Mouse (Mus musculus) forebrain, postnatal 0 days (tissue): ENCODE measurements around the gene Rbm4b. TPM values are rescaled to one million over a fixed set of nuclear protein-coding genes. Genes with fewer than 3 reads are reported as not detected.
A peak's percentile ranks its signal among the peaks of the same experiment; 100 is the strongest.

ENCODE experiments used
- ATAC-seq: fragments of 200-750 bp; cut with Nextera tagmentation; 2 replicates; pipeline ENCODE4 v1.8.0; 2017; ENCODE audit warnings: mild to moderate bottlenecking, moderate library complexity
- DNase-seq: peaks from one replicate; pipeline ENCODE4 v3.0.0-alpha.2; 2015
- H3K27ac ChIP-seq: fragments of 300-500 bp; sonication (generic); 2 replicates; pipeline ENCODE4 v1.5.1; 2014; ENCODE audit warnings: low read depth, mild to moderate bottlenecking, antibody characterized with exemption, low read length, moderate library complexity, mixed read lengths
- H3K27me3 ChIP-seq: fragments of 300-500 bp; sonication (generic); 2 replicates; pipeline ENCODE4 v1.6.1; 2014; ENCODE audit warnings: mild to moderate bottlenecking, low read length, mixed read lengths; ENCODE audit not compliant: insufficient read depth
- H3K36me3 ChIP-seq: fragments of 300-500 bp; sonication (generic); 2 replicates; pipeline ENCODE4 v1.6.1; 2014; ENCODE audit warnings: mild to moderate bottlenecking, moderate library complexity; ENCODE audit not compliant: insufficient read depth
- H3K4me1 ChIP-seq: fragments of 300-500 bp; sonication (generic); 2 replicates; pipeline ENCODE4 v1.6.1; 2014; ENCODE audit warnings: antibody characterized with exemption; ENCODE audit not compliant: insufficient read depth
- H3K4me2 ChIP-seq: fragments of 300-500 bp; sonication (generic); 2 replicates; pipeline ENCODE4 v1.6.1; 2014; ENCODE audit warnings: low read depth, mild to moderate bottlenecking, moderate library complexity
- H3K4me3 ChIP-seq: fragments of 300-500 bp; sonication (generic); 2 replicates; pipeline ENCODE4 v1.5.1; 2014; ENCODE audit warnings: low read depth, low read length, mixed read lengths
- H3K9ac ChIP-seq: fragments of 300-500 bp; sonication (generic); 2 replicates; pipeline ENCODE4 v1.6.1; 2014; ENCODE audit warnings: mild to moderate bottlenecking
- H3K9me3 ChIP-seq: fragments of 300-500 bp; sonication (generic); 2 replicates; pipeline ENCODE4 v1.6.1; 2016; ENCODE audit warnings: low read length
- CTCF ChIP-seq: sonication (generic); IDR thresholded peaks from 2 replicates; pipeline ENCODE4 v1.5.1; 2016; ENCODE audit warnings: antibody characterized with exemption, control low read depth, low read depth
- WGBS: fragments of 180-500 bp; shearing (Covaris S2); extraction: QIAGEN DNeasy Blood & Tissue Kit; methylation state at CpG from one replicate; pipeline ENCODE4 v1.1.7; 2014; 5-methylcytosine and 5-hydroxymethylcytosine counted together
- polyA plus RNA-seq: library from polyadenylated mRNA; unstranded; fragments of >200 nt; fragmentation: Nextera tagmentation; extraction: Ambion mirVana; gene quantifications from 2 replicates; pipeline ENCODE4 v1.2.1, GENCODE M21; 2015
- total RNA-seq: library from RNA; depleted of rRNA; stranded (reverse); fragments of >200 nt; gene quantifications from 2 replicates; pipeline ENCODE4 v1.2.3, GENCODE M21; 2014

Gene Rbm4b
- total and polyA plus RNA-seq, 2 experiments from 2014 or later, result 88.7 to 90.6 TPM

DNA sequence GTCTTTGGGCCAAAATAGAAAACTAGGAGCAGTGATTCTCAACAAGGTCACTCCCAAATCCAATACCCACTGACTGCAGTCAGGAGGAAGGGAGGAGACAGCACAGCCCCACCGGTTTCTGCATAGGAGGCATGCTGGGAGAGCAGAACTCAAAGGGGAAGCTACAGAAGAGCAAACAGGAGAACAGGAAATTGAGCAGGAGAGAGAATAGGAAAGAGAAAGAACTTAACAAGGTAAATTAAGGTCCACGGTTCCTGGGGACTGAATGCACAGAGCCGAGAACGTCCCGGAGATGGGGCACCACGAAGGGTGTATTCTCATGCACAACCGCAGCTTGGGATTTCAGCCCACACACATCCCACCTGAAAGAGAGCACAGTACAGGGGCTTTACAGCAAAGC lies 28.9 kb downstream of the Rbm4b start:
- TF ChIP-seq CTCF, result no peak
- Histone ChIP-seq H3K9ac (no peak overlapping the region), H3K36me3 (peaks cover 55% of the 10 kb centered on the region), H3K4me2 (no peak overlapping the region), H3K4me1 (peaks cover 3% of the 10 kb centered on the region; the same call in 1 of the 2 replicates), H3K9me3 (no peaks in the 10 kb centered on the region), H3K4me3 (no peak overlapping the region), H3K27me3 (no peaks in the 10 kb centered on the region), H3K27ac (no peak overlapping the region)
- ATAC-seq (no peak), DNase-seq (no peak)
- WGBS, result 90% methylated on average over 7 of the region's 7 CpGs

GRCm38 (mm10) chr19:4786313-4786712 lies 30.0 kb downstream of the Rbm4b start:
- H3K27ac ChIP-seq, result no peak overlapping the region
- DNase-seq (no peak), ATAC-seq (no peak)
- no peak overlapping the region for H3K4me2 ChIP-seq
- WGBS, result 95% methylated on average over 2 of the region's 2 CpGs
- H3K36me3 ChIP-seq, result peaks cover 59% of the 10 kb centered on the region
- H3K4me3 ChIP-seq, result no peak overlapping the region
- TF ChIP-seq CTCF, result no peak
- H3K4me1 ChIP-seq, result peaks cover 9% of the 10 kb centered on the region
- no peaks in the 10 kb centered on the region for H3K9me3 ChIP-seq
- no peak overlapping the region for H3K9ac ChIP-seq
- H3K27me3 ChIP-seq, result no peaks in the 10 kb centered on the region

GRCm38 (mm10) chr19:4793281-4793830 lies 37.1 kb downstream of the Rbm4b start:
- H3K27me3 ChIP-seq, result no peaks in the 10 kb centered on the region
- no peaks in the 10 kb centered on the region for H3K9me3 ChIP-seq
- peak overlapping the region; percentile 72 for H3K9ac ChIP-seq
- TF ChIP-seq CTCF, result no peak
- peaks cover 16% of the 10 kb centered on the region for H3K36me3 ChIP-seq
- DNase-seq, result no peak
- peak overlapping the region; percentile 60 for H3K4me2 ChIP-seq
- peak overlapping the region; percentile 82 for H3K27ac ChIP-seq
- H3K4me3 ChIP-seq, result peak overlapping the region; percentile 72
- peak; percentile 36 for ATAC-seq
- H3K4me1 ChIP-seq, result peaks cover 18% of the 10 kb centered on the region
- WGBS, result under 1% methylated on average over 16 of the region's 16 CpGs

GRCm38 (mm10) chr19:4793831-4794422 lies 37.6 kb downstream of the Rbm4b start, which contains the start of gene Rbm4:
Gene Rbm4 (minus strand): TSS chr19:4793901.
- TF ChIP-seq CTCF, result no peak
- H3K4me2 ChIP-seq, result peak within 1 kb of the TSS; percentile 60
- no peaks in the 10 kb centered on the region for H3K9me3 ChIP-seq
- ATAC-seq (peak; percentile 99), DNase-seq (peak; percentile 98)
- H3K27me3 ChIP-seq, result no peaks in the 10 kb centered on the region
- H3K9ac ChIP-seq, result peak within 1 kb of the TSS; percentile 72
- H3K27ac ChIP-seq, result peak within 1 kb of the TSS; percentile 82
- H3K4me3 ChIP-seq, result peak within 1 kb of the TSS; percentile 72
- WGBS, result under 1% methylated on average over 31 of the region's 31 CpGs
- H3K36me3 ChIP-seq, result peaks cover 20% of the 10 kb centered on the region
- H3K4me1 ChIP-seq, result peaks cover 18% of the 10 kb centered on the region

- Histone ChIP-seq H3K9me3 (no peaks in the 10 kb centered on the region), H3K36me3 (peaks cover 25% of the 10 kb centered on the region), H3K27me3 (no peaks in the 10 kb centered on the region), H3K27ac (no peak overlapping the region), H3K4me3 (no peak overlapping the region), H3K9ac (no peak overlapping the region), H3K4me1 (peaks cover 9% of the 10 kb centered on the region; the same call in 1 of the 2 replicates), H3K4me2 (no peak overlapping the region)
- DNase-seq, result no peak
- 77% methylated on average over 1 of the region's 1 CpGs for WGBS
- no peak for TF ChIP-seq CTCF
- no peak for ATAC-seq
These were observed 39.6 kb downstream of the Rbm4b start for GRCm38 (mm10) chr19:4795929-4796328.

DNA sequence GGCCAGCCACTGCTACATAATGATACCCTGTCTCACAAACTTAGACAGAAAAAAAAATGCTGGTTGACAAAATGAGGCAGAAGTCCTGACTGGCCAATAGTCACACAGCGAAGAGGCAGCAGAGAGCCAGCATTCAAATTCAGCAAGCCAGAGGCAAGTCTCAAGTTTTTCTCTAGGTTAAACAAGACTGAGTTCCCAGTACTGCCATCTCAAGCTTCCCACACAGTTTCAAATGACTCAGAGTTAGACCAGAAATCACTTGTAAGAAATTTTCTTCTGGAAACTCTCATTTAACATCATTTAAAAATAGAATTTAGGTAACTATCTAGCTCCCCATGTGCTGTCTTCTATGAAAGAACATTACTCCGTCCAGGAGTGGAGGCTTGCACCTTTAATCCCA lies 41.5 kb downstream of the Rbm4b start:
- peaks cover 33% of the 10 kb centered on the region for H3K36me3 ChIP-seq
- no peak overlapping the region for H3K9ac ChIP-seq
- 0 out of 2 replicates have a peak, but pooled peaks cover 4% of the 10 kb centered on the region for H3K4me1 ChIP-seq
- no peaks in the 10 kb centered on the region for H3K27me3 ChIP-seq
- 93% methylated on average over 2 of the region's 2 CpGs for WGBS
- no peak overlapping the region for H3K27ac ChIP-seq
- H3K9me3 ChIP-seq, result no peaks in the 10 kb centered on the region
- ATAC-seq, result no peak
- TF ChIP-seq CTCF, result no peak
- no peak overlapping the region for H3K4me3 ChIP-seq
- H3K4me2 ChIP-seq, result no peak overlapping the region
- DNase-seq, result no peak

DNA sequence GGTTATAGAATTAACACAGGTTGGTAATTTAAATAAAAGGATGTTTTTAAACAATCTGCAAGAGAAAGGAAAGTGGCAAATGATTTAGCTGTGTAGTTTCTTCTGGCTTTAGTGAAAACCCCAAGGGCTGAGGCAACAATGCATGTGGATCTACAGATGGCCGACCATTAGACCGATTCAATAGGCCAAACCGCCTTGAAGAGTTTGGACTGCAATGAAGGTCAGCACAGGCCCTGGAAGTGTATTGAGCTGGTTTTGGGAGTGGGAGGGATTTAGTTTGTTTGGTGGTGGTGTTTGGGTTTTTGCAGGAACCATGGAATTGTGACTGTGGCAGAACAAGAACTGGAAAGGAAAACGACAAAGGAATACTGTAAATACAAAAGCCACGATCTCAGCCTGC lies 42.8 kb downstream of the Rbm4b start:
- DNase-seq, result no peak
- H3K4me1 ChIP-seq, result 0 out of 2 replicates have a peak, but pooled peaks cover 4% of the 10 kb centered on the region
- peaks cover 41% of the 10 kb centered on the region for H3K36me3 ChIP-seq
- no peaks in the 10 kb centered on the region for H3K9me3 ChIP-seq
- H3K4me2 ChIP-seq, result no peak overlapping the region
- H3K27me3 ChIP-seq, result no peaks in the 10 kb centered on the region
- no peak for TF ChIP-seq CTCF
- H3K27ac ChIP-seq, result no peak overlapping the region
- no peak overlapping the region for H3K4me3 ChIP-seq
- ATAC-seq, result no peak
- 93% methylated on average over 5 of the region's 5 CpGs for WGBS
- no peak overlapping the region for H3K9ac ChIP-seq
